Mouse (Mus musculus) small intestine, adult 10 weeks (tissue): ENCODE measurements around the gene Kcnj5. TPM values are rescaled to one million over a fixed set of nuclear protein-coding genes. Genes with fewer than 3 reads are reported as not detected.

Experiments used
- polyA plus RNA-seq: library from polyadenylated mRNA; stranded (reverse); fragments of 350-450 nt; fragmentation: Illumina TruSeq; extraction: RNeasy Lipid Tissue Mini Kit (QIAGEN cat#74804); gene quantifications from one replicate; pipeline ENCODE4 v1.2.3, GENCODE M21; 2014; ENCODE audit warnings: low replicate concordance

The Kcnj5 gene
- polyA plus RNA-seq: 0.48 TPM

DNA sequence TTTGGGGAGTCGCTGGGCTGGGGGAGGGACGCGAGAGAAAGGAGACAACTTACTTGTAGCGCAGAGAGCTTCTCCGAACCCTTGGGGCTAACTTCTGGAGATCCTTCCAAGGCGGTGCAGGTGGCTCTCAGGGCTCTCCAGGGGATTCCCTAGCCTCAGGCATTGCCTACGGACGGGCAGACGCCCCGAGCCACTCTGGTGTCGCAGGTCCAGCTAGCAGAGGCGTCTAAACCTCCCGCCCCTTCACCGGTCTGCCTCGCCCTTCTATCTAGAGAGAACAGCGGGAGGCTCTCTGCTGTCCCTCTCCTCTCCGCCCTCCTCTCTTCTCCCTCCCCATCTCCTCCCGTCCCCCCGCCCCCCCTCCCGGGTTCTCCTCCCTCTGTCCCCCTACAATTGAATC, at the start of gene Kcnj5:
Gene Kcnj5, minus strand, starts transcription at position 300 of the 400 bp plus-strand sequence.

DNA sequence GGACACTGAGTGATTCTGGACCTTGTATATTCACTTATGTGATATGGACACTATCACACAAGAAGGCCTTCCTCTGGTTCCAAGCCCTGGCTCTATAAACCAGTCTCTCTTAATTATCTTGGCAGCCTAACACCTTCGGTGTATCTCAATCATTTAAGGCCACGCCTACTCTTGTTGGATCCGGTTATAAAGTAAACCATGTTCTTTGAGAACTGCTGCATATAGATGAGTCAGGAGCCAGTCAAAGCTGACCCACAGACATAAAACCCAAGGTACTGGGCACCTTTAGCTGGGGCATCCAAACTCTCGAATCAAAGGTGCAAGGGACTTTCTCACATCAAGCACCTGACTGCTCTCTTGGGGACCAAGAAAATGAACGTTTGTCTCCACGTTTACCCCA, 28.1 kb upstream of the Kcnj5 start, which contains the start of gene Kcnj1:
Gene Kcnj1, plus strand, starts transcription at position 292 of the 400 bp plus-strand sequence.

Other genes starting within 250 kb of the Kcnj5 start
- gene Arhgap32, start 228.2 kb downstream of the Kcnj5 start, polyA plus RNA-seq: 28.5 TPM
- not detected for gene Kcnj1, start 28.1 kb upstream of the Kcnj5 start, polyA plus RNA-seq
- 7.5 TPM for gene Fli1, start 198.5 kb upstream of the Kcnj5 start, polyA plus RNA-seq